Mouse (Mus musculus): ENCODE measurements around the gene Kcnab1.

DNA sequence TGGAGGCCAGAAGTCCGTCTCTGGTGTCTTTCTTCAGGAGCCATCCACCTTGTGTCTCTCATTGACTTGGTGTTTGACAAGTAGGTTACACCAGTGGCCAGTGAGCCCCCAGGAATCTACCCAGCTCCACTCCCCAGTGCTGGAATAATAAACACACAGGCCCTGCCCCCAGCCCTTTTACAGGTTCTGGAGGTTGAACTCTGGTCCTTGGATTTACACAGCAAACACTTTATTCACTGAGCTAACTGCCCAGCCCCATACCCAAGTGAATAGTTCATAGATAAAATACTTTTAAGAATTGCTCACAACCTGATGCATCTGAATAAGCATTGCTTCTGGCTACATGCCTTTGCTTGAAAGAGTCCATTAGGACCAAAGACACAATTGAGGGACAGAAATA is 164.1 kb downstream of the Kcnab1 start:
- TF ChIP-seq POLR2A (IDR thresholded peaks at IDR 0.05; ENCODE audit: borderline replicate concordance, extremely low read depth, low read depth, low read length) (no peak), CTCF (IDR thresholded peaks at IDR 0.05; ENCODE audit: insufficient read depth, low read length) (no peak)

Data from lung, adult 2 months (tissue).